Comparison of ENCODE assay signal across 11 mouse cellular contexts in genomic region chr1:89735146-89735545, GRCm38 (mm10).
"Had no signal": no experiment of that assay in that cellular context is flagged by ENCODE, and none has a peak within 500 bp of the region (broad histone marks: within the 10 kb centered on the region; RNA-seq: fewer than 3 reads in every experiment).

No protein-coding gene starts in this region.

- H3K9ac ChIP-seq: liver, embryonic 14.5 days; neural tube, embryonic 15.5 days had no signal

- H3K4me3 ChIP-seq: limb, embryonic 13.5 days; neural tube, embryonic 15.5 days had no signal

- ATAC-seq: midbrain, embryonic 16.5 days had no signal

- H3K27me3 ChIP-seq: limb, embryonic 13.5 days had no signal

- H3K27ac ChIP-seq: kidney, postnatal 0 days; limb, embryonic 13.5 days; liver, embryonic 14.5 days; neural tube, embryonic 15.5 days; stomach, postnatal 0 days had no signal

- H3K9me3 ChIP-seq: limb, embryonic 13.5 days; neural tube, embryonic 15.5 days had no signal

- DNase-seq: kidney, adult 9 months; layer of hippocampus, adult 9-11 months; lung, adult 18-20 months; right cerebral cortex, adult 18-20 months; thymus, postnatal 4 days had no signal

- H3K4me2 ChIP-seq: limb, embryonic 13.5 days; neural tube, embryonic 15.5 days had no signal
